Mouse (Mus musculus) left cerebral cortex, postnatal 10 days (tissue): ENCODE measurements around the gene Uaca. TPM values are rescaled to one million over a fixed set of nuclear protein-coding genes. Genes with fewer than 3 reads are reported as not detected.

Experiments used
- DNase-seq, 2 experiments: peaks; one replicate each; pipeline ENCODE4 v3.0.0; 2021 to 2022; ENCODE audit warnings: low spot score in 2 of 2, mixed read lengths in 1 of 2; ENCODE audit errors: extremely low spot score in 1 of 2
- intact Hi-C: fragments of 180-260 bp; cut with DNase I; formaldehyde crosslinking; loops from one replicate; pipeline ENCODE4 v1.15.1; 2025
- total RNA-seq, 2 experiments: library from RNA; stranded (reverse); gene quantifications; 2 replicates each; pipeline ENCODE4 v1.2.3; 2021

The Uaca gene
- total RNA-seq, 2 experiments from 2014 or later: 10.0 to 12.3 TPM

DNA sequence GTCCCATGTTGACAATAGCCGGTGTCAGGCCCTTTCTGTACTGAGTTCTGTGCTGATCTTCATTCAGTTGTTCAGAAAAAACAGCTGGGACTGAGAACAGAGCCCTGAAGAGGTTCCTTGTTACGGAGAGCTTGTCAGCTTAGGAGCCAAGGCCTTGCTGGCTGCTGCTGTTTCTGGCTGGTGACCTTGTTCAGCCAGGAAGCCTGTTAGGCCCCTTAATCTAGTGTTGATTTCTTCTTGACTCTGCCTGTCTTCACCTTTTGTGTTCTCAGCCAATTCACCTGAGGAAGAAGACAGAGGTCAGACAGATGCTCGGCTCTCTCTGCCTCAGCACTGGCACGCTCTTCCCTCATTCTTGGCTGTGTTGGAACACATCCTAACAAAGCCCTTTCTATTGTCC is 104.9 kb downstream of the Uaca start:
- no peak for DNase-seq
- intact Hi-C loops: loop anchor here (5.0 to 10.0 kb wide), 3 partner anchors 466 to 998 kb away; no protein-coding TSS in a partner anchor

DNA sequence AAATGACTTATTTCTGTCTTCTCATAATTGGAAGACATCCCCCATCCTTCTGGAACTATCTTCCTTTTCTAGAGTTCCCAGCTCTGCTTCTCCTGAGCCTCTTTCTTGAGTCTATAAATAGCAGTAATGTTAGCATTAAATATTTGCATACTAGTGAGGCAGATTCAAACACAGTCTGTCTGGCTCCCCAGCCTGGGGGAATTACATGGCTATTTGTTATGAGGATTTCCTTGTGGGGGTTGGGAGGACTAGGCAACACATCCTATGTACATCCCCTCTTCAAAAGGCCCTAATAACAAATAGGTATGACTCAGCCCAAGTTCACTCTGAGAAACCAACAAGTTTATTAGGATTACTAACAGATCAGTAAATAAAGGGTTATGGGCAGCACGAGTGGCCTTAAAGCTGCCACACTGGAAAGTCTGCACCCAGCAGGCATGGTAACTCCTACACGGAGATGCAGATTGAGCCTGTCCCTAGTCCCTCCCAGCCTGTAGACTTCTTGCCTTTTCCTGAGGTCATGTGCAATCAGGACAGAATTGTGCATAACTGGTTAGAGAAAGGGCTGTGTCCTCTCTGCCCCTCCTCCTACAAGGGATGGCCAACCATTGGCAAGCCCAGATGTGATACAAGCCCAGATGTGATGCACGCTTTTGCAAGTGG is 105.6 kb downstream of the Uaca start:
- intact Hi-C loops: loop anchor here (5.0 to 10.0 kb wide), 3 partner anchors 465 to 997 kb away; no protein-coding TSS in a partner anchor
- no peak for DNase-seq

DNA sequence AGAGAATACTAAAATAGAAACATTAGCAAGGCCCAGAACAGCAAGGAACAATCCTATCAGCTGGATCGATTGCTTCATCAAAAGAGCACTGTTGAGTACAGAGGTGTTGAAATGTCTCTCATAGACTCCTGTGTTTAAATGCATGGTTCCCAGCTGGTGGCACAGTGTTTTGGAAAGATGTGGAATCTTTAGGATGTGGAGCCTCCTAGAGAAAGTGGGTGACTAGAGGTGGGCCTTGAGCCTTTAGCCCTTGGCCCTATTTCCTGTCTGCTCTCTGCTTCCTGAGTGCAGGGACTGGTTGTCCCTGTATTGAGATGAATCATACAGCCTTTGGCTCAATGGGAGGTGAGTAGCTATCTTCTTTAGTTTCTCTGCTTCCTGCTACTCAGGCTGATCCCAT is 117.9 kb downstream of the Uaca start:
- no peak for DNase-seq
- intact Hi-C loops: no loop called here

DNA sequence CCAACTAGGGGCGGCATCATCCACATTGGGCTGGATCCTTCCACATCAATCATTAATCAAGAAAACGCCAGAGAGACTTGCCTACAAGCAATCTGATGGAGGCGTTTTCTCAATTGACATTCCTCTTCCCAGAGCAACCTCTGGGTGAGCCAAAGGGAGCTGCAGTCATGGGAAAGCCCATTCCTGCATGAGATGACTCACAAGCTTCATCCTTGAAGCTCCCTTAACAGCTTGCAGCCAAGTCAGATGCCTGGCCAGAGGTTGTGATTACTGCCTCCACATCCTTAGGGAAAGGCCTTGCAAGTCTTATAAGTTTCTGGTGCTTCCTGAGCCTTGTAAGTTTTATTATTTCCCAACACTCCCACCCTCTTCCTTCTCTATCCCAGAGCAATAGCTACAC is 119.3 kb downstream of the Uaca start:
- intact Hi-C loops: no loop called here
- no peak for DNase-seq

DNA sequence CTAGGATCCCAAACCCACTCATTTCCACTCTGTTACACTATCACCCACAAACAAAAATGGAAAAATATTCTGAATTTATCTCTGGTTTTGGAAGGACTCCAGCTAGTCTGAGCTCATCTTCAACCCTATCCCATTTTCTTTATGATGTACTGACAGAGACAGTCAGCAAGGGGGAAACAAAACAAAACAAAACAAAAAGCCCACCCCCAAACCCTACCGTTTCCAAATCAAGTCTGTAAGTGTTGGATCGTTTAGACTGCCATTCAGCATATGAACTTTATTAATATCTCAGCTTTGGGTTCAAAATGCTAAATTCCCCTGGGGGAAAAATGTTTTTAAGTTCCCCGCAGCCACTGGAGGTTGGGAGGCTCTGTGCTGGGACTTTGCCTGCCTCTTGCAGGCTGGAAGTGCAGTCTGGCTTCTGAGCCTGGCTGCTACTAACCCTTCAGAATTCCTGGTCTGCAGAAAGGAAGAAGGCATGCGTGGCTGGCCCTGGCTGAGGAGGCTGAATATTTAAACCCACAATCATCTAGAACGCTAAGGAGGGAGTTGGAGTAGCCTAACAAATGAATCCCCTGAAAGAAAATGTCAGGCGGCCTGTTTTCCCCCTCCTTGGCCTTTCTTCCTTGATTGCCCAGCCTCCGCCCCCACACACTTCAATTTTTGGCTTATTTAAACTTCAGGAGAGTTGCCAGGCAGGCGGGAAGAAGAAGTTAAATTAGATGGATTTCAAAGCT is 125.8 kb downstream of the Uaca start:
- intact Hi-C loops: no loop called here

DNA sequence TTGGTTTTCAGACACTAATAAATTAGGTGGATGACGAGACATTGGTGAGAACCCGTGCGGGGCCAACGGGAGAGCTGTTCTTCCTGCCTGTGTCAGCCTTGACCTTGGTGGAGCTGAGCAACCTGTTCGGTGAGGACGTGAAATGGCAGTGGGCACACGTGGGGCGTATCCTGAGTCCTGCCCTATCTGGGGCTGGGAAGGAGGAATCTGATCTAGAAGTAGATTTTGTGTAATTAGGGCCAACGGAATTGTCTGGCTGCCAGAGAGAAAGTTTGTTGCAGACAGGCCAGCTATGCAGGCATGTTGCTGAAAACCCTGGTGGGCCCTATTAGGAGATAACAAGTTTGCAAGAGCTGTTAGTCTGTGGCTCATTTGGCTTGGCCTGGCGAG is 126.3 kb downstream of the Uaca start:
- DNase-seq: no peak

More for the DNA sequence above, 125.8 kb downstream of the Uaca start:
- DNase-seq: no peak

DNA sequence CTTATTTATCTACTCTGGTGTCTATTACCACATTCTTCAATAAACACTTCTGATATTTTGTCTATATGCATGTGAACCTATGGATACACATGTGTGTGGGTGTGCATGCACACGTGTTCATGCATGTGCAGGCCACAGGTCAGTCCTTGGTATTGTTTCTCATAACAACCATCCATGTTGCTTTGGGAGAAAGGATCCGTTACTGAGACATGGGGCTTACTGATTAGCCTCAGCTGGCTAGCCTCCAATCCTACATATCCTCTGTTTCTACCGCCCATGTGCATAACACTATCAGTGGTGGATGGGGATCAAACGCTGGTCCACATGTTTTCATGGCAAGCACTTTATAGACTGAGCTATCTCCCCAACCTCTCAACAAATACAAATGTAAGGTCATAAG is 126.9 kb downstream of the Uaca start:
- no peak for DNase-seq
- intact Hi-C loops: no loop called here

More for the DNA sequence above, 126.3 kb downstream of the Uaca start:
- intact Hi-C loops: no loop called here

DNA sequence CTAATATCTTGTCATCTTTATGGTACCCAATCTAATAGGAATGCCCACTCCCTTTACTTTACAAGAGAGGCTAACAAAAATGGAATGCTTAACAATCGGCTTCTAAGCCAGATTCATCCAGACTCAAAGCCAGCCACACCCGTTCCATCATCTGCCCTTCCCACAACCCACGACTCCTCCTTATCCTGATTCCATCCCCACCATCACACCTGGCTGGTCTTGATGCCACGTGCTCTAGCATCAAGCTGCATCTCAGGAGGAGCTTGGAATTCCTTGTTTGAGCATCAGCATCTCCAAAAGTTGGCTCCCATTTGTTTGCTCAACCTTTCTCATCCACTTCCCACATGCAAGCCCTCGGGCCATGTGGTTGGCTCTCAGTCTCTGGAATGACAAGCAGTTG is 127.5 kb downstream of the Uaca start:
- DNase-seq: no peak
- intact Hi-C loops: no loop called here

DNA sequence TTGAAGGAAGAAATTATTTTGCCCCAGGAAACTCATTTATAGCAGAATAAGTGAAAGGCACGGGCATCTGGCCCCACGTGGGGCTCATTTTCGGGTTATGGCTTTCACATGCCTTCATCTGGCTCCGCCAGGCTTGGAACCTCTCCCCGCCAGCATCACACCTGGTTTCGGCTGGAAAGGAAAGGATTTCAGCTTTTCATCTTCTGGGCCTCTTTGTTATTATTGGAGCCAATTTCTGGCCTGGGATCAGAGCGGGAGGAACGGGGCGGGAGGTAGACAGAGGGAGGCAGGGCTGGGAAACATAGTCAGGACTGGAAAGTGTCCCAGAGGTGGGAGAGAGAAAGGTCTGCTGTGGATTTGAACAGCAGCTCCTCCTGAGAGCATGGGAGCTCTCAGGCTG is 132.0 kb downstream of the Uaca start:
- intact Hi-C loops: no loop called here
- DNase-seq: peak in 1 of 2 experiments; percentile 55

DNA sequence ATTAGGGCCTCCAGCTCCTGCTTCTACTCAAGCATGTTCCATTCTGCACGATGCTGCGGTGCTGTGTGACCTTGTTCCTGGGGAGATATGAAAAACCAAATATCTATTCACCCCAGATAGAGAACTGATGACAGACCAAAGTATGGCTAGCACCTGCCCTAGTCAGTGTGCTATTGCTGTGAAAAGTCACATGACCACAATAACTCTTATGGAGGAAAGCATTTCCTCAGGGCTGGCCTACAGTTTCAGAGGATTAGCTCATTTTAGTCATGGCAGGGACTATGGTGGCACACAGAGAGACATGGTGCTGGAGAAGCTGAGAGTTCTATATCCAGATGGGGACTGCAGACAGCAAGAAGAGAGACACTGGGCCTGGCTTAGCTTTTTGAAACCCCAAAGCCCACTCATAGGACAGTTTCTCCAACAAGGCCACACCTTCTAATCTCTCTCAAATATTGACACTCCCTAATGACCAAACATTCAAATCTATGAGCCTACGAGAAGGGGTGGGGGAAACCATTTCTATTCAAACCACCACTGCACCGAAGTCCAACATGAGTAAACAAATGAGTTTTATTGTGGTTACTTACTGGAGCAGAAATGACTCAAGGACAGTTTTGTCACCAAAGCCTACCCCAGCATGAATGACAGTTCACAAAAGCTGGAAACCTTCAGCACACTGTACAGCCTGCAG is 135.1 kb downstream of the Uaca start:
- no peak for DNase-seq
- intact Hi-C loops: no loop called here

Other genes starting within 250 kb of the Uaca start
- gene Lrrc49, start 106.4 kb upstream of the Uaca start, total RNA-seq: 10 to 100 TPM; 71.6 to 71.7 TPM
- gene Larp6, start 81.6 kb upstream of the Uaca start, total RNA-seq: 10 to 100 TPM; 32.2 to 34.1 TPM